Mouse (Mus musculus) layer of hippocampus, adult 18-20 months (tissue): Measurements from ENCODE around the gene Muc13. TPM values are rescaled to one million over a fixed set of nuclear protein-coding genes. Genes with fewer than 3 reads are reported as not detected.

Experiments used
- DNase-seq, 2 experiments: peaks; one replicate each; pipeline ENCODE4 v3.0.0; 2022; ENCODE audit warnings: low spot score in 2 of 2
- total RNA-seq, 2 experiments: library from RNA; stranded (reverse); gene quantifications; 2 replicates each; pipeline ENCODE4 v1.2.3; 2021

Muc13 gene
- total RNA-seq, 2 experiments from 2014 or later: not detected

DNA sequence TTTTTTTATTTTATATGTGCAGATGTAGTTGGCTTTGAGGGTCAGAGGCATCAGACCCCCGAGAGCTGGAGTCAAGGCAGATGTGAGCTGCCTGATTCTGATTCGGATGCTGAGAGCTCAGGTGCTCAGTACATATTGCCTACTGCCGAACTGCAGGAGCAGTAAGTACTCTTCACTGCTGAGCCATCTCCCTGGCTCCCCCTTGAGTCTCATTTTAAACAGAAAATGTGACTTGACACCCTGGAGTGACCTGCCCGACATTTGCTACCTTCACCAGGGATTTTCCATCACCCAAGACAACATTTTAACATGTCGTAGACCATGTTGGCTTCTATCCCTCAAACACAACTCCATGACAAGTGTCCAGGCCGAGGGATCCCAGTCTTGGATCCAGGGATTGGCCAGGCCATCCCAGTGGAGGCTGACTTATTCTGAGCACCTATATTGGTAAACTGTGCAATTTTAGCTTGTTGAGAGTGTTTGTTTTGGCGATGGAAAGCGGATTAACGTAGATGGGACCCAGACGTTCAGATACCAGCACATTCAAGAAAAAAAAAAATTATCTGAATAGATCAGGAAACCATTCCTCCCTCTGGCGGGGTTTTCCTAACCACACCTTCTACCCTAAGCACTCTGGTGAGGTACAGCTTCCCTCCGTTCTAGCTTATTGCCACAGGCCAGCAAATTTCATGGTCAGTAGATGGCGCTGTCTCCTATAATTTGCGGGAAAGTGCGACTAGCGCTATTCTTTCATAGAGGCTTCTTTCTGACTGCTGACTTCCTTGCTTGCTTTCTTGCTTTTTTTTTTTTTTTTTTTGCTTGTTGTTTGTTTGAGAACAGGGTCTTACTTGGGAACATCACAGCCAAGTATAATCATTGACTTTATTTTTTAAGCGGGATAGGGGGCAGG, 26.7 kb downstream of the Muc13 start:
- peak; percentile 82 to 94 for DNase-seq

DNA sequence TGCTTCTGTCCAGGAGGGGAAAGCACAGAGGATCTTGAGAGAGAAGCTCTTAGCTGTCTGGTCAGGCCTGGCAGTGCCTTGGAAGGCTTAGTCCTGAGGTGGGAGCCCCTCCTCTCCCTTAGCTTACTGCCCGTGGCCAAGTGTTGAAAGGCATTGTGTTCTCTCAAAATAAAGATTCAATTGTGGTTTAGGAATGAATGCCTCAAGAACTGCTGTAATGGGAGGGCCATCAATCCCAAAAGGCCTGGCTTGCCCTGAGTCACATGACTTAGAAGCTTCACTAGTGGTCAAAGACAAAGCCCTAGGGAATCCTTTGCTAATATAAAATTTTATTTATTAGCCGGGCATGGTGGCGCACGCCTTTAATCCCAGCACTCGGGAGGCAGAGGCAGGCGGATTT, 30.8 kb downstream of the Muc13 start:
- DNase-seq: no peak

DNA sequence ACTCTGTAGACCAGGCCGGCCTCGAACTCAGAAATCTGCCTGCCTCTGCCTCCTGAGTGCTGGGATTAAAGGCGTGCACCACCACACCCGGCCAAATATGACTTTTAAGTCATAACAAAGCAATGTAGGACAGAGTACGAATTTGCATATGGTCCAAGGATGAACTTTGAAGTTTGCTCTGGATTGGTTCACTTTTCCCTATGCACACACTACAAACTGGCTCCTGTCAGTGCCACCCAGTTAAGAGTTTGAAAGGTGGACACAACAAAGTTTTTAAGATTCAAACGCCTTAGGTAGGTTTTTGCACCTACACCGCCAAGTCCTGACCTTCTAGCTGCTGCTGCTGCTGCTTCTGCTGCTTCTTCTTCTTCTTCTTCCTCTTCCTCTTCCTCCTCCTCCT, 34.7 kb downstream of the Muc13 start:
- DNase-seq: no peak

DNA sequence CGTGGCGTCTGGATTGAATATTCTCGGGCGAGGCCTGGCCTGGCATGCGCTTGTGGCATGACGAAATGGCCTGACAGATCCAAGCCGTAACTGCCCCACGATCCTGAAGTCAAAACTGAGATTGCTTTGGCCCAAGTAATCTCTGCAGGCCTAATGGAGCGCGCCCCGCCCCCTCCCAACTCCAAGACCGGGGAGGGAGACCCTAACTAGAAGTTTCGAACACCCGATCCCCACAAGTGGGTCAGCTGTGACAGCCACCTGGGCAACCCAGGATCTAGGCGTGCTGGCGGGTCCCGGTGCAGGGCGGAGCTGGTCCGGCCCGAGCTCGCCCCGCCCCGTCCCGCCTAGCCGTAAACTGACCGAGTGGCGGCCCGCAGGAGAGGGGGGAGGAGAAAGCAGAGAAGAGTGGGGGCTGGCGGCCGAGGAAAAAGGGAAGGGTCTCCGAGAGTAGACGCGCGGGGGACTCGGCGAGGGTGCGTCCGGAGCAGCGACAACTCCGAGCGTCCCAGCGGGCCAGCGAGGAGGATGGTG, 35.5 kb downstream of the Muc13 start, which contains the start of gene Itgb5:
Itgb5 (plus strand) TSS at position 365 of the 531 bp plus-strand sequence.
- DNase-seq: peak in 1 of 2 experiments; percentile 37

DNA sequence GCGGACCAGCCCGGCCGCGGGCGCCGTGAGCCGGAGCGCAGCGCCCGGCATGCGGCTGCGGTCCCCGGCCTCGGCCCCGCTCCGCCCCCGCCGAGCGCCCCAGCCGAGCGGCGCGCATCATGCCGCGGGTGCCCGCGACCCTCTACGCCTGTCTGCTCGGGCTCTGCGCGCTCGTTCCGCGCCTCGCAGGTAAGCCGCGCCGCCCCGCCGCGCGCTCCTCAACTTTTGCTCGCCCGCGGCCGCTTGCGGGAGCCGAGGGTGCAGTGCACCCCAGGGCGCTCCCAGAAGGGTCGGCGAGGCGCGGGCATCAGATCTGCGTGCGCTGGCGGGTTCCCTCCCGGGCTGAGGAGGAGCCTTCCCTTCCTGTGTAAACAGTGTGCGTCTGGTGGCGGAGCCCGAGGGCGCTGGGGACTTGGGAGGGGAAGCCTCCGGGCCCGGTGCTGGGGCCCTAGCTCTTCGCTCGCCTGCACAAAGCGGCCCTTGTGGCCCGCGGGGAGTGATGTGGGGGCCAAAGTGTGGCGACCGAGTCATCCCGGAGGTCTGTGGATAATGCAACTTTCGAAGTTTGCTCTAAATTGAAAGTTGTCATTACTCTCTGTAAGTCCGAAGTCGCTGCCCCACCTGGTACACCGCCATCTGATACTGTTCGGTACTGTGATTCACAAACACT, 36.1 kb downstream of the Muc13 start:
- DNase-seq: peak in 1 of 2 experiments; percentile 17

DNA sequence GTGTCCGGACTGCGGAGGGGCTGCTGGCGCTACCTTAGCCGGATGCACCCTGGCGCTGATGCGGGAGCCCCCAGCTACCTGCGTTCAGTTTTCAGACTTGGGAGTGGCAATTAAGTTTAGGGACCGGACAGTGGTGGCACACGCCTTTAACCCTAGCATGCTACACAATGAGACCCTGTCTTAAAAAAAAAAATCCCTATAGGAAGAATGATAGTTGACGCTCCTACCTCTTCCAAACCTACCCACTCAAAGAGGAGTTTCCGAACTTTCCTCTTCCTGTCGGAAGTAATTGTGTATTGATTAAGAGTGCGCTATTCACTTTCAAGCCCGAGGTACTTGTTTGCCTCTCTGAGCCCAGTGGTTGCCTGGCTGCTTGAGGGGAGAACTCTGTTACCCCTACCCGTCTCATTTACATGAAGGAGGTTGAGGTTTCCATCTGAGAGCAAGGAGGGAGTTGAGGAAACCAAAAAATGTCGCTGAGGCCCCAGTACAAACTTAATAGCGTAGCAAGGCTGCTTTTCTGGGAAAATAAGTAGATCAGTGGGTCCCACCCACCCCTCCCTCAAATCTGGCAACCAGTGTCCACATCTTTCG, 36.8 kb downstream of the Muc13 start:
- DNase-seq: no peak

DNA sequence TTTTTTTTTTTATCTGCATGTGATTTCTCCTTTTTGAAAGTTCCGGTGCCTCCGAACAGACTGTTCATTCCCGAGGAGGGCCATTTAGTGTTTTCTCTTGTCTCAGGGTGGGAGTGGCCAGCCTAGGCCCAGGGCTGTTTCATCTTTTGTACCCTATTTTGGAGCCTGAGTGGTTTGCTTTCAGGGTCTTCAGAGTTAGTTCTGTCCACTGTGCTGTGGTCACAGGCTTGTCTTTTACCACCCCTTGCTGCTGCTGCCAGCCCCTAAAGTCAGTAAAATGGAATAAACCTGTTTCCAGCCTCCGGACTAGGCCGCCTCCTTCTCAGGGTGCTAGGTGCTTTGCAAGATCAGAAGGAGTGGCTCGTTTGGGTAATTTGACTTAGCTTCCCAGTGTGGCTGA, 38.2 kb downstream of the Muc13 start:
- DNase-seq: no peak

DNA sequence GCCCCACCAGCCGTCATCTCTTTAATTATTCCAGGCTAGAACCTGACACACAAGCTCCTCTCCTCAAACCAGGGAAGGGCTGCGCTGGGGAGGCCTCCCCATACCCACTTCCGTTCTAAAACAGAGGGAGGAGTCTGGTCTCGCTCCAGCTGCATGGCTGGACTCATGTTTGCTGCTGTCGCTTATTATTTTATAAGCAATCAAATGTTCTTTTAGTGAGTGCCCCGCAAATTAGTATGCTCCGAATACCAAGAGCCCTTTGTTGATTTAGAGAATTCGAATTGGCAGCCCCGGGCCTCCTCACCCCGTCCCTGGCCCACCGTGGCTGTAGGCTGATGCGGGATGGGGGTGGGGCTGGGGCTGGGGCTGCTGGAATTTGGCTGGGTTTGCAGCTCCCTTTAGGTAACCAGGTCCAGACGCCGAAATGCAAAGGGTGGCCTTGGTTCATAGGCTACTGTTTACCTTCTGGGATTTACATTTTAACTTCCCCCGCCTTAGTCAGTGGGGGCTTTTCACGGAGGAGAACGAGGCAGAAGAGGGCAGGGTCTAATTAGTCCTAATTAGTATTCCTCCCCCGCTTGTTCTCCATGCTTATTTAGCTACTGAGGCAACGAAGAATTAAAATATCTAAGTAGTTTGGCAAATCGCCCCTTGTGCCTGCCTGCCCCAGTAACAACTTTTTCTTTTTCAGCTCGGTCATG, 39.0 kb downstream of the Muc13 start:
- DNase-seq: peak in 1 of 2 experiments; percentile 54

DNA sequence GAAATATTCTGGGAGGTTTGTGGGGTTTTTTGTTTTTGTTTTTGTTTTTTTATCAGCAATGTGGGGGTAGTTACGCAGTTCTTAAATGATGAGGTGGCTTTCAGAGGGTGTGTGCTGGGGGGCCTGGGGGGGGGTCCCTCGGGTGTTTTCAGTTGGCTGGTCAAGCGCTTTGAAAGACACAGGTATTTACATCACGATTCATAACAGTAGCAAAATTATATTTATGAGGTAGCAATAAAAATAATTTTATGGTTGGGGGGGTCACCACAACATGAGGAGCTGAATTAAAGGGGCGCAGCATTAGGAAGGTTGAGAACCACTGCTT, 39.6 kb downstream of the Muc13 start:
- DNase-seq: no peak

DNA sequence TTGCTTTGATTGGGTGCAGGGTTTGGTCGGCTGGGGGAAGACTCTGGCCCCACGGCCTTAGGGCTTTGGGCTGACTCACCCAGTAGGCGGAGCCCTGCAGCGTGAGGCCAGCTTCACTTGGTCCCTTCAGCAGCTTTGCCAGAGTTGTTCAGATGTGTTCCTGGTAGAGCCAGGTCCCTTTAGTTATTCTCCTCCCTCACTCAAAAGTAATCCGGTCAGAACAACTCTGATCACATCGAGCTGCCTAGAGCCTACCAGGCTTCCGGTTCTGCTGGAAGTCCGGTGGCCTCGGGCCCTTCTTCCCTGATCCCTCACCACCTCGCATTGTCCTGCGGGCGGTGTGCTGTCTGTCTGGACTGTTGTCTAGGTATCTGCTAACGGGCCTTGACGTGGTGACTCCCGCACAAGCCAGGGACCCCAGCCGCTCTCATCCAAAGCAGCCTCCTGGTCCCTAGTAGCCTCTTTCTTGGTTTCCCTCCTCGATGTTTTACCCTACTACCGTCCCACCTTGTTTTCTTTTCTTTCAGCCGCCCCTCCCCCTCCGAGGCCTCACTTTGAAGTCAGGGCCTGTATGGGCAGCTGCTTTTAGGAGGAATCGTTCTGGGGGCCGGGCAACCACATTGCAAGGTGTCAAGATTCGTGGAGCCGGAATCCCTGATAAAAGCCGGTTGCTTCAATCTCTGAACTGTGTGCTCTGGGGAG, 40.1 kb downstream of the Muc13 start:
- peak in 1 of 2 experiments; percentile 33 for DNase-seq

DNA sequence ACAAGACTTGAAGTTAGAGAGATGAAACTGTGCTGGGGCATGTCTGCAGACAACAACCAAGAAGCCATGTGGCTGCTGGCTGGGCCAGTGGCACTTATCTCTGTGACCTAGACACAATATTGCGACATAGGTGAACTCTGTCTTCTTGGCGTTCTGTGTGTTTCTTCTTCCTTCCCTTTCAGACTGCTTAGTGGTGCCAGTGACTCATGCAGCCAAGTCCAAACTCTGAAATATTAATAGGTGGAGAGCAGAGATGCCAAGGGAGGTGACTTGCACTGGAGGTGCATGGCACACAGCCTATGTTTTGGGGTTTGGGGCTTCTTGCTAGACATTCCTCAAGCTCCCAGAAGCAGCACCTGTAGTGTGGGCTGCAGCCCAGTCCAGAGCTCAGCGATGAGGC, 42.8 kb downstream of the Muc13 start:
- no peak for DNase-seq

DNA sequence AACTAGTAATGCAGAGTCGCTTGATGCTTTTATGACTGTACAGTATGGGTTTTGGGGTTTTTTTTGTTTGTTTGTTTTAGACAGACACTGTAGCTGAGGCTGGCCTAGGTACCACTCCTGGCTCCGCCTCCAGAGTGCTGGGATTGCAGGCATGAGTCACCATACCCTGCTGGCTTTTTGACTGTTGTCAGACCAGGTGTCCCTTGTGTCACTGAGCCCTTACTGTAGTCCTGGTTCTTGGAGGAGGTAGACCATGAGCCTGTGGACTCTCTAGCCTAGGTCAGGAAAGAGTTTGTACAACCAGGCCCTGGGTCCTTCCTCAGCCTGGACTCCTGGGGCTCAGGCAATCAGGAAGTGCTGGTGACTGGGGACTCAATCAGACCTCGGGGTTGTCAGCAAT, 43.4 kb downstream of the Muc13 start:
- DNase-seq: no peak

DNA sequence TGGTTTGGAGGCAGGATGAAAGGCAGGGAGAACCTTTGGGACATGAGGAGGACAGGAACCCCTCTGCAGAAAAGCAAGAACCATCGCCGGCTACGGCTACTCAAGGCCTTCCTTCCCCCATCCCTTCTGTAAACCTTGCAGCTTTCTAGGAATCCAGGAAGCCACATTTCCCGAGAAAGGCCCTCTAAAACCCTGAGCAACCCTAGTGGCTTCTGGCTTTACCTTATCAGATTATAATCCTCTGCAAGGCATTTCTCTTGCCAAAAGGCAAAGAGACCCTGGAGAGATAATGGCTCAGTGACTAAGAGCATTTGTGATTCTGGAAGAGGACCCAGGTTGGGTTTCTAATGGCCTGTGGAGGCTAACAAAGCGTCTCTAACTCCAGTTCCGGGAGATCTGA, 46.8 kb downstream of the Muc13 start:
- DNase-seq: no peak

DNA sequence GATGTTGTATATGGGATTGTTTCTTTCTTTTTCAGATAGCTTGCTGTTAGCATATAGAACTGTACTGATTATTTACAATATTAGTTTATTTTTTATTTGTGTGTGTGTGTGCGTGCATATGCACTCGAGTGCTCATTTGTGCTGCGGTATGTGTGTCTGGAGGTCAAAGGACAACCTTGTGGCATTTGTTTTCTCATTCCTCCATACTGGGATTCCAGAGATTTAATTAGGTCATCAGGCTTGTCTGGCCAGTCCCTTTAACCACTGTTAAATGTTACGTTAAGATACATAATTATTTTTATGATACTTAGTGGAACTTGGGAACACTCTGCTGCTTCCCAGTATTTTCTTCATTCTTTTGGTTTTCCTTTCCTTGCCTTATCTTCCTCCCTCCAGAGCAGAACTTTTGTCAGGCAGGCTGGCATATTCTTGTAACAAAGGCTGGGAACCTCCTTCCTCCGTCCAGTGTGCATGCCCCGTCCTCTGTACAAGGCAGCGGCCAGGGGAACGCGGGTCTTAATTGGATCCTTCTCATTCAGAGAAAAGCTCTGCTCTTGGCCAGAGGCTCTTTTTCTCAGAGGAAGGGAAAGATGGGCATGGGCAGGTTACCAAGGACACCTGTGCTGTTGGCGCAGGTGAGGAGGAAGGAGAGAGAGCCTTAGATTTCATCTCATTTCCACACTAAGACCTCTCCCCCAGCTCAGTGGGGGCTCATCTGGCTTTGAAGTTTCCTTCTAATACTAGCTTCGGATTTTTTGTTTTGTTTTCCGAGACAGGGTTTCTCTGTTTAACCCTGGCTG, 48.4 kb downstream of the Muc13 start:
- no peak for DNase-seq

DNA sequence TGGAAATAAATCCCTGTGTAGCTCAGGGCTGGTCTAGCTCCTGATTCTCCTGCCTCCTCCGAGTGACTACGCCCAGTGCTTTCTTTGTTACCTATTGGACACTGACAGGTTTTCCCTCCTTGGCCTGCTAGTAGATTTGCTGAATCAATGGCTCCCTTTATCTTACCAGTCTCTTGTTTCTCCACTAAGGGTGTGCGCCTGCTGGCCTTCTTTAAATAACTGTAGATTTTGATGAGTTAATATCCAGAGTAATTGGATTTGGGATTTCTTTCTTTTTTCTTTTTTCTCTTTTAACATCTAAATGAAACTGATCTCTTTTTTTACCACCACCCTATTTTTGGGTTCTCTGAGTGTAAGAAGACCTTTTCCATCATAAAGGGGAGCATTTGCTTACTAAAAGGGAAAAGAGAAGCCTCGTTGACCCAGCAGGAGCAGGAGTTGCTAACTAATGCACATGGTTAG, 50.3 kb downstream of the Muc13 start:
- no peak for DNase-seq

DNA sequence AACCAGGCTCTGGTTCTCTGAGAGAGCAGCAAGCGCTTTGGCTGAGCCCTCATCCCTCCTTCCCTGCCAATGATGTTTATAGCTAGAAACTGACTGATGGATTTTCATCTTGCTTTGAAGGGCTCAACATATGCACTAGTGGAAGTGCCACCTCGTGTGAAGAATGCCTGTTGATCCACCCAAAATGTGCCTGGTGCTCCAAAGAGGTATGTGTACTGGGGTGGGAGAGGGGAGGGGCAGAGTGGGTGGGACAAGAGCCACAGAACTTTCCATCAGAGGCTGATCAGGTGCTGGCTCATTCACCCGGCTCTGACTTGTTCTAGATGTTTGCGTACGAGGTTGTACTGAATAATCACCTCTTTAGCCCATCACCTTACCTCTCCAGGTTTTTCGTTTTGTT, 51.0 kb downstream of the Muc13 start:
- DNase-seq: no peak

DNA sequence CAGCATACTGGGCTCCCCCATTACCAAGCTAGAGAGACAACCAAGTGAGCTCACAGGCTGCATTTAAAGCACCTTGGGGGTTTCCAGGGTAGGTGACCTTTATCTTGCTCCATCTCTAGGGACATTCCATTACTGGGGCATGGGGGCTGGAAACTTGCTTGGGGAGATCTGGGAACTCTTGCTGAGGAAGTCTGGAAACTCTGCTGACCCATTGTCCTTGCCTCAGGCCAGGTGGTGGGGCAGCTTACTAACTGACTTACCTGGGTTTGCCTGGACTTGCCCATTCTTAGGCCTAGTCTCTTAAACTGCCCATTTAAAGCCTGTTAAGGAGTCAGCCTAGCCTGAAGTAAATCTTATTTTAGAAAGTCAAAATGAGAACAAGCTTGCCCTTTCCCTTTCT, 59.4 kb downstream of the Muc13 start:
- no peak for DNase-seq

DNA sequence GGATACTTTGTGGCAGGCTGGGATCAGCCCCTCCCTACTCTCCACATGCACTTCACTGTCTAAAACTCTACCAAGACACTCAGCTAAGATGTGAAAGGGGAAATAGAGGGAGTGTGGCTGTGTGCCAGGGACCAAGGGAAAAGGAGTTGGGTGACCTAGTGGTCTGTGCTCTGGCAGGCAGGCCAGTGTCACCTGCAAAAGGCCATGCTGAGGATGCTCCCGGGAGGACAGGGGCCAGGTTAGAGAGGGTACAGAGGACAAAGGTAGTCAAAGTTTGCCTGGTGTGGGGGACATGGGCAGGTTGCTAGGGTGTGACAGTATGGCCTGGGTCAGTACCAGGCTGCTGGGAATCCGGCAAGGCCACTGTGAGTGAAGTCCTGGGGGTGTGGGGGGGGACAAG, 64.9 kb downstream of the Muc13 start:
- DNase-seq: no peak

DNA sequence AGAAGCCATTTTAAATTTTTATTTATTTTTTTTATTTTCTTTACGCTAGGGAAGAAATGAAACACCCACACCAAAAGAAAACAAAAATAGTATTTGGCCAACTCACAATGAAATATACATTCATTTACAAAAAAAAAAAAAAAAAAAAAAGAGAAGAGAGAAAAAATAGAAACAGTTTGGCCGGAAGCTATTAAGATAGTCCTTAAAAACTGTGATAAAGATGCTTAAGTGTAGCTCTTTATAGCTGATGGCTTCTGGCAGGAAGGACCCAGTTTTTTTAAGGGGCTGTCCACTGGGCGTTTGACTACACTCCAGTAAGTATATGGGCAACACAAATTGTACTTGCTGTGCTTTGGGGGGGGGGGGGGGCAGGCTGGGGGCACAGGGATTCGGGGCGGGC, 65.5 kb downstream of the Muc13 start:
- no peak for DNase-seq
